Mouse (Mus musculus) hindbrain, embryonic 12.5 days (tissue): ENCODE results near the gene Gm12355. TPM values are rescaled to one million over a fixed set of nuclear protein-coding genes. Genes with fewer than 3 reads are reported as not detected.

Experiments used
- polyA plus RNA-seq: library from polyadenylated mRNA; unstranded; fragments of >200 nt; fragmentation: Nextera tagmentation; extraction: Ambion mirVana; gene quantifications from 2 replicates; pipeline ENCODE4 v1.2.1, GENCODE M21; 2016

The Gm12355 gene
- polyA plus RNA-seq, 1 experiment from 2014 or later = 0.49 TPM

Other genes starting within 250 kb of the Gm12355 start
- 0.31 and 1.7 TPM in 2 replicates for gene Tcap, start 241.8 kb downstream of the Gm12355 start, polyA plus RNA-seq
- 1.0 and 1.1 TPM in 2 replicates for gene Pnmt, start 239.2 kb downstream of the Gm12355 start, polyA plus RNA-seq
- gene Pgap3, start 225.2 kb downstream of the Gm12355 start, polyA plus RNA-seq = 9.1 and 10.2 TPM in 2 replicates
- 25.9 and 26.9 TPM in 2 replicates for gene Erbb2, start 213.2 kb downstream of the Gm12355 start, polyA plus RNA-seq
- 158 and 159 TPM in 2 replicates for gene Mien1, start 186.7 kb downstream of the Gm12355 start, polyA plus RNA-seq
- gene Grb7, start 179.3 kb downstream of the Gm12355 start, polyA plus RNA-seq = 2.0 and 4.4 TPM in 2 replicates
- 0.09 TPM in 1 of 2 replicates, not detected in the other for gene Ikzf3, start 79.6 kb downstream of the Gm12355 start, polyA plus RNA-seq
- gene Zpbp2, start 74.6 kb downstream of the Gm12355 start, polyA plus RNA-seq = 0.17 and 0.38 TPM in 2 replicates
- 69.8 and 71.4 TPM in 2 replicates for gene Ormdl3, start 38.3 kb downstream of the Gm12355 start, polyA plus RNA-seq
- gene Lrrc3c, start 27.4 kb downstream of the Gm12355 start, polyA plus RNA-seq = not detected in 2 replicates
- not detected in 2 replicates for gene Gsdma3, start 699 bp upstream of the Gm12355 start, polyA plus RNA-seq
- gene Gsdma2, start 21.1 kb upstream of the Gm12355 start, polyA plus RNA-seq = not detected in 2 replicates
- gene Gsdma, start 38.7 kb upstream of the Gm12355 start, polyA plus RNA-seq = not detected in 2 replicates
- gene Psmd3, start 56.9 kb upstream of the Gm12355 start, polyA plus RNA-seq = 222 and 226 TPM in 2 replicates
- not detected in 2 replicates for gene Csf3, start 75.6 kb upstream of the Gm12355 start, polyA plus RNA-seq
- 85.0 and 86.9 TPM in 2 replicates for gene Med24, start 103.8 kb upstream of the Gm12355 start, polyA plus RNA-seq
- gene Thra, start 115.0 kb upstream of the Gm12355 start, polyA plus RNA-seq = 67.2 and 68.4 TPM in 2 replicates
- 1.2 and 1.3 TPM in 2 replicates for gene Nr1d1, start 149.7 kb upstream of the Gm12355 start, polyA plus RNA-seq
- 38.8 and 40.4 TPM in 2 replicates for gene Msl1, start 169.9 kb upstream of the Gm12355 start, polyA plus RNA-seq
- gene Casc3, start 179.2 kb upstream of the Gm12355 start, polyA plus RNA-seq = 62.5 and 66.5 TPM in 2 replicates
- 3.1 and 4.1 TPM in 2 replicates for gene Rapgefl1, start 211.1 kb upstream of the Gm12355 start, polyA plus RNA-seq
- 4.7 and 5.0 TPM in 2 replicates for gene Wipf2, start 238.0 kb upstream of the Gm12355 start, polyA plus RNA-seq